Mouse (Mus musculus) layer of hippocampus, adult 9-11 months (tissue): ENCODE measurements at regions not wholly inside any gene's neighbourhood (a gene's known extent, or its start where the extent isn't known, plus 50 kb on each side); places are given as distances from the start of the nearest gene placed in this dataset.

Source experiments
- DNase-seq: peaks from one replicate; pipeline ENCODE4 v3.0.0; 2022

DNA sequence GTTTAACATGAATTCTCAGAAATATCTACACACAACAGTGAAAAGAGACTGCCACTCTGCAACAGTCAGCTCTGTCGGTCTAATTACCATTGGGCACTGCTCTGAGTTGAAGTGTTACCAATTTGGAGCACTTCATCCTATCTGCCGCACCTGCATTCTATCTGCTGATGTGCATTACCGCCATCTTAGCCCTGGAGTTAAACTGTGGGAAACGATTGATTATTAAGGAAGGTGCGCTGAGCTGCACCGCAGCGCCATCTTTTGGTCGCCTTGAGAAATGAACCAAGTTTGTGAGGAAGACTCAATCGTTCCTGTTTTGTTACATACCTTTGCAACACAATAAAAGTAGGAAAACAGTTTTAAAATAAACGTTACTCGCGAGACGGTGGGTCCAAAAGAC is 110.5 kb downstream of the Rergl start:
- DNase-seq: peak; percentile 24

DNA sequence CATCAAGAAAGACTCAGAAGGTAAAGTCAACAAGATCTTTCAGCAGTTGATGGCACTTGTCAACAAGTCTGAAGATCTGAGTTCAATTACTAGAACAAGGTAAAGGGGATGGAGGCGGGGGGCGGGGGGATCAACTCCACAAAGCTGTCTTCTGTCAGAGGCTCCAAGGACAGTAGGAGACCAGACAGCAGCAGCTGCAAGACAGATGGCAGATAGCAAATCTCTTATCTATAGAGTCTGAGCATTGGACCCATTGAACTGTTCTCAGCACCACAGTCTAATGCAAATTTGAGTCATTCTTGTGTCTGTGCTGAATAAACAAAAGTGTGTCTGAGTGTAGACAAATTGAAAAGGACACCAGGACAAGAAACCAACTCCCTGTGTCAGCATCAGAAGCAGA is 150.8 kb downstream of the Rergl start:
- DNase-seq: no peak

DNA sequence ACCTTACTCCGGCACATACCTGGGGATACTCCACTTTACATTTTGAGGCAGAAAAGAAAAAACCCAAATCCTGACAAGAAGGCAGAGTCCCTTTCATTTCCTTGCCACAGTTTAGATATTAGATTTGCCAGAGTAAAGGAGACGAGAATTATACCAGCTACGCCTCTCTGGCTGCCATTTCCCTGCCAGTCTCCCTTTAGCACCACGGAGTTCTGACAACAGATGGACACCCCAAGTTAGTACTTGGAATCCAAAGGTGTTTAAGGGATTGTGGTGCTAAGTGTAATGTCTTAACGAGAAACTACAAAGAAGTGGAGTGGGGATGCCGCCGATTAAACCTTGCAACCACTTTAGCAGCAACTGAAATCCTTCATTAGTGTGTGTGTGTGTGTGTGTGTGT is 176.6 kb downstream of the Rergl start:
- DNase-seq: no peak

DNA sequence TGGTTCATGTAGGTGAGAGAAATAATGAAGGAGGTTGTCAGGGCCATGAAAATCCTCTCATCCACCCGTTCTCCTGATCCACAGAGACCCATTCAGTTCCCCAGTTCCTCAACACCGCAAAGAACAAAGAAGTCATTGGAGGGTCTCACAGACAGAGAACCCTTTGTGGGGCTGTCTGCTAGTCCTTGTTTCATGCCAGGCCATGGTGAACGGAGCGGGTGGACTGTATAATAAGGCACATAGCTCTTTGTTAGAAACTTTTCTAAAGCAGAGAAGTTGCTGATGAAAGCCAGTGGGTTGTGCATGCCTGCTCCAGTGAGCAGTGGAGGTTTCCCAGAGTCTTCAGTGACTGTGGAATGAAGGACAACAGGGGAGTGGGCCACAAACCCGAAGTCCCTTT is 194.1 kb downstream of the Rergl start:
- peak; percentile 14 for DNase-seq

DNA sequence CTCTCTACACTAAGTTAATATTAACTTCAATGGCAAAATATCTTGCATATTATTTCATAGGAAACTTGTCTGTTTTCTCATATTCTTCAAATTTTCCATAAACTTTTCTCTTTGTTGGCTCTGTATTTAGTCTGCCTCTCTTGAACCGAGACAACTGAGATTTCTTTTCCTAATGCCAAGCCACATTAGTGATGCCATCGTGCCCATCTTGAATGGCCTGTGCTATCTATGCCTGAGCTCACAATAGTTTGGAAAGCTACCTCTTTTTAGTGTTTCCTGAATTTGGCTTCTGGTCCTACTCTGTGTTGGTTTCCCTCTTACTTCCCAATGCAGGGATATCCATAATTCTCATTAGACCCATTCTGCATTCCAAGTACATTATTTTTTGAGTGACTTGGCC is 197.5 kb downstream of the Rergl start:
- no peak for DNase-seq

DNA sequence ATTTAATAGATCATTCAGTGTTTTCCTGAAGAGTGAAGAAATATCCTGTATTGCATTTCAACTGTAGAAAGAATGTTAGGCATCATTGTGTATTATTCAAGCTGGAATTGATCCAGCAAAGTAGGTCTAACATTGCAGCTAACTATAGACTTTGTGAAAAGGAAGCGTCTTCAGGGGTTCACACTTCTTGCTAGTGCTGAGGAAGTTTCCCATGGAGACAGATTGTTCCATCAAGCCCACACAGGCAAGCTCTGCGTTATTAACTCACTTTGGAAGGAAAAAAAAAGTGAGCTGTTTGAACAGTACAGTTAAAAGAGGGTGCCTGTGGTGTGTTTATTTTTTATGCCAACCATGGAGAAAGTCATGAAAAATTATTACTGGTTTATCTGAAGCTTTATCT is 206.1 kb downstream of the Rergl start:
- DNase-seq: peak; percentile 4

DNA sequence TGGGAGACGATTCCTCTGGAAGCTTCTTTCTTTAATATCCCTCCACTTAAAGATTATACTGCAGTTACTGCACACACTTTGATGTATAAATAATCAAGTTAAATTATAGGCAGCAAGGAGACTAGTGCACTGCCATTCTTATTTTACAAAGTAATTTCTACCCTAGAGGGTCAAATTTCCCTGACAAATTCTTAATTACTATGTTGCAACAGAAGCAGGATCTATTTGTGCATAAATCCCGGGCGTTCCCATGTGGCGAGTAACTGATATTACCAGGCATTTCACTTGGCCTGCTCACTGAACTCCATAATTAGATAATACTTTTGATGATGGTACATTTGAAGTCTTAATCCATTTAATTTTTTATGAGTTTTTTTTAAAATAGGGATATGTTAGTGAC is 222.7 kb downstream of the Rergl start:
- DNase-seq: no peak

DNA sequence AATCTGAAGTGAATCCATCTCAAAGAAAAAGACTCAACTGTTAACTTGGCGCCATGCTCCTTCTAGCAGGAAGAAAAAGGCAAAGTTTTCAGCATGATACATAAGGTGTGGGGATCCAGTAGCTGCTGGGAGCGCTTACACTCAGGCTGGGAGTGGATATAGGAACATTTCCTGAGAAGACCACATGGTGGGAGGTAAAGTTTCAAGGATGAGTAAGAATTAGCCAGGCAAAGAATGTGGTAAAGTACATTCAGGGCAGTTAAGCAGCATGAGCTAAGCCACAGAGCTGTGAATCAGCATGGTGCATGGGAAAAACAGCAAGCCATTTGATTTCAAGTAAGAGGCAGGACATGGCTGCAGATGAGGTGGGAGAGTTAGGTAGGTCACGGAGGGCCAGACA is 226.3 kb downstream of the Rergl start:
- DNase-seq: no peak

DNA sequence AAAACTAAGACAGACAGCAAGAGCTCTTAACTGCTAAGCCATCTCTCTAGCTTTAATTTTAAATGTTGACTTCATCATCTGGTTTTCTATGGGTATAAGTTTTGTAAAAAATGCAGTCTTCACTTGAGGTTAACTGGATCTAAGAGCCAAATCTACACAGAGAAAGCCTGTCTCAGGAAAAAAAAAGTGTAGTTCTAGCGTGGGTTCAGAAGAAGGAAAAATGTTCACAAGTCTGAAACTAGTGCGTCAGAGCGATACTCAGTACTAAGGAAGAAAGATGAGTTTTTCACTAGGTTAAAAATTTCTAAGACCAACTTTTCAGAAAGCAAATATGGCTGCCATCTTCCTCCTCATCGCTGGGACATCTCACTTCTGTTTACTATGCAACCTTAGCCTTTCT is 248.1 kb downstream of the Rergl start:
- DNase-seq: no peak

DNA sequence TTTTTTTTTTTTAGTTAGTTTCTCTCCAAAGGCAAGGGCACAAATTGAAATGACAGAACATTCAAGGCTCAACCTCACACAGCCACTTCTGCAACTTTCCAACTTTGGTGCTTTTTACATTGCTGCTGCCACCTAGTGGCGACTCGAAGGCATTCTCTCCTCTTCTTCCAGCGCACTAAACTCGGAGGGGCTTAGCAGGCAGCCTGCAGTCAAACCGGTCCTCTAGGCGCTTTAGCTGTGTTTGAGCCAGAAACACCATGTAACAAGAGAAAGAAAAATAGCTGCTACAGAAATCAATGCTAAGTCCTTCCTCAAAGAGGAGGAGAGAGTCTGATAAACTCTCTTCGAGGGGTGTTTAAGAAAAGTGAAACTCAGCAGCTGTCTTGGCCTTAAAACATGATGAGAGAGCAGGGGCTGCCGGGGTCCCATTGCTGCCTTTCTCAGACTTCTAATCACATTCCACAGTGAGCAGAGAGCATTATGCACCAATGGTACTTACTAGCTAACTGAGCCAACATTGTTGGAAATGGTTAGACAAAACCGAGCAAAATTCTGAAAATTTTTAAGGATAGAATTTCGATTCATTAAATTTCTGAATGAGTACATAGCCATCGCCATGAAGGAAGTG is 252.7 kb downstream of the Rergl start:
- peak; percentile 44 for DNase-seq

DNA sequence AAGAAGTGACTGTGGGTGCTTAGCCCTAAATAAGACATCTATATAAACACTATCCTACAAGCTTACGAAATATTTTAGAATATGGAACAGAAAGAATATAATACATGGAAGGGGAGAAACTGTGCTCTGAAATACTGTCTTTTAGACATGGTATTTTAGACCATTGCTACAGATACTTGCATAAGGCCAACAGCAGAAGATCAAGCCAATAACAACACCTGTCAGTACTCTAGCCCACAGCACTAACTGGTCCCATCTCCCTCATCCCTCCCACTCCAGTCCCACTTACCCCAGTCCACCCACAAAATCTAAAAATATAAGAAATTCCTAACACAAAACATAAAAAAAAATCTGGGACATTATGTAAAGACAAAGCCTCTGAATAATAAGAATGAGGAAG is 275.6 kb downstream of the Rergl start:
- no peak for DNase-seq

DNA sequence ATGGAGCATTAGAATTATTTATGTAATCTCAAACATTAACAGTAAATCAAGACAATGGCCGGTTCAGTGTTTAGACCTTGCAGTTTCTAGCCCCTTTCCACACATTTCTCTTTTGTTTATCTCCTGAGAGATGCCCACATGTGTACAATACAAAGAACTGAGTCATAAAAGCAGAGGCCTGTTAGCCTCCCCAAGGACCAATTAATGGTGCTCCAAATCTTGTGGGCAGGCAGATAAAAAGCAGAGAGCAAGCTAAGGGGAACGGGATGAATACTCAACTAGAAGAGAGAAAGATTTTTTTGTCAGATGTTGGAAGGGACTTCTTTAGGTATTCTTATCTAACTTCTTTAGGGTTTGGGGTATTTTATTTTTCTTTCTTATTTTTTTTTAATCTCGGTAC is 287.3 kb downstream of the Rergl start:
- no peak for DNase-seq

DNA sequence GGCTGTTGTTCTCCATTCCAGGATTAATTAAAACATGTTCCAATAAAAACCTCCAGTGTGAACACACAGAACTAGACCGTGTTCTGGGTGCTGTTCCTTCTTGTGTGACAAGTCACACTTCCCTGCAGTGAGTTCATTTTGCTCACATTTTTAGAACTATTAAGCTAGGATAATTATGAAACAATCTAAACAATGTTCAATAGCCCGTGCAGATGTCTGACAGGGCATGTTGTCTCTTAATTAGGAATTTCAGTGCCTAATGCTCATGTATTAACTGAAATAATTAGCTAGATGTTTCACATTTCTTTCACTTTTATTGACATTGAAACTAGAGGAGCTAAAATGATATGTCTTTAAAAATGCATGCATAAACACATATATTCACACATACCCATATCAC is 291.5 kb downstream of the Rergl start:
- DNase-seq: no peak

DNA sequence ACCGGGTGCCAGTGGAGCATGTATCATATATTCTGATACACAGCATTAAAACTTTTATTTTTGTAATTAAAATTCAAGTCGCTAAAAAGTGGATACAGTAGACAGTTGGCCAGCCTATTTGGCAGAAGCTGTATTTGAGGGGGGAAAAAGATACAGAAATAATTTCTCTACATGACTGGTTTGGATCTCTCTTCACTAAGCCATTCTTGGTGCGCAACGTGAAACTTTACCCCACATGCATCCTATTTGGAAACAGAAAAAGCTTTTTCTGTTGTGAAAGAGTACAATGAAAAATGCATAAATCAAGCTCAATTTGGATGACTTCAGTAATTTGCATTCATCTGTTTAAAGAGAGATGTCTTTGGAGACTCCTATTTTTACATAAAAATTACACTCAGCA is 303.2 kb downstream of the Rergl start:
- peak; percentile 14 for DNase-seq

DNA sequence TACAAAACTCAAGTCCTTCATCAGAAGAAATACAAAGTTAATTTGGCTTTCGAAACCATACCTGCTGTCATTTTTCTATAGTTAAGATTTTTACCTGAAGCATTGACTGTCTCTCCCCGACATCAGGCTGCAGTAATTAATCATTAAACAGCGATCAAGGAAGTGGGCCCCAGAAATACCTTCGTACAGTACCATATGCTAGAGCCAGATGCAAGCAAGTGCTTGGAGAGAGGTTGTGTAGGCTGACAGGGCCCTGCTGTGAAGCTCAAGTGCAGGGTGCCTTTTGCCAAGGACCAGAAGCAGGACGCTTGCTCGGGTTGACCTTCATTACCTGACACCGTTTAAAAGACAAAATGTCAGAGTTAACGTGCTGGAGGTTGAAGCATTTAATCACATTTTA is 315.3 kb downstream of the Rergl start:
- DNase-seq: no peak

DNA sequence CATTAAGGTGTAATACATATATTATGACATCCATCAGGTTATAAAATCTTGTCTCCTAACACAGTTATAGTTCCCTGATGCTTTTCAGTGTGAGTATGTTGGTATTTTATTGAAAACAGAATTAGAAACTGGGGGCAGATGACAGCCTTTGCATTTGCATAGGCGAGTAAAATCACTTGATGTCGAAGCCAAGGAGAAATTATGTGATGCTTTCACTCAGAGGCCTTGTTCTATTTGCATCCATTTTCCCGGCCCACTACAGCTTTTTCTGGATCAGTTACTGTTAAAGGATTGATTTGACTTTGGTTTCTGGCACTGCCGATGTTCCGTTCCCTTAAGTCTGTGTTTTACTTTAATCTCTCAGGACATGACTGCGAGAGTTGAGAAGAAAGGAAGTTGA is 341.4 kb downstream of the Rergl start:
- peak; percentile 27 for DNase-seq

DNA sequence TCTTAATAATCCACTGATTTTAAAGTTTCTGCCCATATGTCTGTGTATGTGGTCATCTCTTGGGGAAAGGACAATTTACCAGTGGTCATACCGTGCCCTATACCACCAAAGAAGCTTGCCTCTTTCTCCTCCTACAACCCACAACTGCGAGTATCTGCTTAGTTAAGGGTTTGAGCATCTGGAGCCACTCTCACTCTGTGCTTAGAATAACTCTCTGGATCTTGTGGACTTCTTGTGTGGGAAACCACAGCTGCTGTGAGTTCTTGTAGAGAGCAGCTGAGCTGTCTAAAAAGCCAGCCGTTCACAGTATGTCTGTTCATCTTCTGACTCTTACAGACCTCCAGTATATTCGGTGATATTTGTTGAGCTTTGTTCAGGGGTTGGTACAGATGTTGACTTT is 342.0 kb downstream of the Rergl start:
- DNase-seq: peak; percentile 42

DNA sequence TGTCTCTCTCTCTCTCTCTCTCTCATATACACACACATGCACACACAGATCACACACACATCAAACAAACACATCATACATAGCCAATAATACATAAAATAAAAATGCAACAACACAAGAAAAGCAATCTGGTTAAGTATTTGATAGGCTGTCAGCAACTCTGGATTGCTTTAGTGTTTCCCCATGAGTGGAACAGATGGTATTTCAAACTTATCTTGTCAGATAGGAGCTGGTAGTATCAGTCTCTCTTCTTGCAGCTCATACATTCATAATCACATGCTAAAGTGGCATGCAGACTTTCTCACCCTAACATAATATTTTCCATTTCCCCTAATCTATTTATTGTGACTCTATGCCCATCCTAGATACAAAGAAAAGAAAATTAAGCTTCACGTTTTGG is 347.0 kb downstream of the Rergl start:
- no peak for DNase-seq

DNA sequence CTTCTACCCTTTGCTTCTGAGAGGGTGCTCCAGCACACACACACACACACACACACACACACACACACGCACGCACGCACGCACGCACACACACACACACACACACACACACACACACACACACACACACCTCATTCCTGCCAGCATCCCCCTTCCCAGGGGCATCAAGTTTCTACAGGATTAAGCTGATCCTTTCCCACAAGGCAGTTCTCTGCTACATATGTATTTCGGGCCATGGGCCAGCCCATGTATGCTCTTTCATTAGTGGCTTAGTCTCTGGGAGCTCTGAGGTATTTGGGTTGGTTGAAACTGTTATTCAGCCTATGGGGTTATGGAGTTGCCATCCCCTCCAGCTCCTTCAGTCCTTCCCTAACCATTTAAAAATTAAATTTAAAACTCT is 366.1 kb downstream of the Rergl start:
- no peak for DNase-seq

DNA sequence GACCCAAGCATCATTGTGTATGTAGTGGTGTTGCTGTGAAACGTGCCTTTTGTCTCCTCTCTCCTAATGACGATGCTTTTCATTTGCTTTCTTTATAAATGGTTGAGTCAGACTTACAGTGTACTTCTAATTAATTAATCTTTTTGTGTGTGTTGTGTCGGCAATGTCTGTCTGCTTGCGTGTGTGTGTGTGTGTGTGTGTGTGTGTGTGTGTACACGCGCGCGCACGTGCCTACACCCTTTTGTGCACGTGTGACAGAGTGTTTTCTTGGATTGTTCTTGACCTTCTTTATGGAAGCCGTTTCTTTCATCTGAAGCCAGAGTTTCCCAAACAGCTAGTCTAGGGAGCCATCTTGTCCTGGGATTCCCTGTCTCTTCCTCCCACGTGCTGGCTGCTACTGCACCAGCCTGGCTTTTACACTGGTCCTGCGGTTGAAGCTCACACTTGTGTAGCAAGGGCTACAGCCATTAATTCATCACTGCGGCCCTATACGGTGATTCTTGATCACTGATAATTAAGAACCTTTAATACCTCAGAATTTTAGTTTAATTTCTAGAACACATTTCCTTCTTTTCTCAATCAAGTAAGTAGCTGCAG is 369.6 kb downstream of the Rergl start:
- DNase-seq: no peak

DNA sequence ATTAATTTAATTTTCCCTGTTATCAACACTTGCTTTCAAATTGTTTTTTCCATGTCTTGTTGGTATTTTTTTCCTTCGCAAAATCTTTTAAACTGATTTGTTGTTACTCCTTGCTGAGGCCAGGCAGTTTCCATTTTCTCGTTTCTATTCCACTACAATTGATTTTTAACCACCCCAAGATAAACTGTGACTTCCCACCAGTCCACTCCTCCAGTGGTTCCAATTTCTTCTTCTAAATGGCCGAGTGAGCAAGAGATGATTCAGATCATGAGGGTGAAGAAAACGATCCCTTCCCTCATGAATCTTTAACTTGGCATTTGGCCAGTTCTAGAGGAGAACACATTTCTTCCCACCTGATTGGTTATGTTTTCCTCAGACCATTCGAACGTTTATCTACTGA is 393.5 kb downstream of the Rergl start:
- no peak for DNase-seq

DNA sequence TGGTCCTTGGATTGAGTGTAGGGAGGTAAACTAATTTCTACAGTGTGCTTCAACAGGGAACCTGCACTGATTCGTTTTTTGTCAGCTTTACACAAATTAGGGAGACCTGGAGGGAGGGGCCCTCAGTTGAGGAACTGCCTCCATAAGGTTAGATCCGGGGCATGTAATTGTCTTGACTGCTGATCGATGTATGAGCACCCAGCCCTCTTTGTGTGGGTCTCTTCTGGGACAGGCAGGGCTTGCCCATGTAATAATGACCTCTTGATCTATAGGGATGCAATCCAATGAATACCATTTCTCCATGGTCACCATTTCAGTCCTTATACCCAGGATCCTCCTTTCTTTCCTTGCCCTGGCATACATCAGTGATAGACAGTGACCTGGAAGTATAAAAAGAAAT is 398.4 kb downstream of the Rergl start:
- no peak for DNase-seq

DNA sequence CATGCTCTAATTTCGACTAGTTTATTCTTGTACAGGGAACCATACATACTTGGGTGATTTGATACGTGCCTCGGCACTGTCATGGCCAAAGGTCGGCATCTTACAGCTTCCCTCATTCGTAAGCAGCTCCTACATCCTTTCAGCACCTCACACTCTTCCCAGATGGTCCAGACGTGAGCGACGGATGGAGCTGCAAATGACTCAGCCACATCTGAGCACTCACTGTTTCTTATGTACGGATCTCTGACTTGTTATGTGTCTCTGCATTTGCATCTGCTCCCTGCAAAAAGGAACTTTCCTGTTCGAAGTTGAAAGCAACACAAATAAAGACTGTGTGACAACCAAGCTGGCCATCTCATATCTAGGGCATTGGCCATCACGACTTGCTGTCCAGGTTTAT is 402.5 kb downstream of the Rergl start:
- DNase-seq: no peak

DNA sequence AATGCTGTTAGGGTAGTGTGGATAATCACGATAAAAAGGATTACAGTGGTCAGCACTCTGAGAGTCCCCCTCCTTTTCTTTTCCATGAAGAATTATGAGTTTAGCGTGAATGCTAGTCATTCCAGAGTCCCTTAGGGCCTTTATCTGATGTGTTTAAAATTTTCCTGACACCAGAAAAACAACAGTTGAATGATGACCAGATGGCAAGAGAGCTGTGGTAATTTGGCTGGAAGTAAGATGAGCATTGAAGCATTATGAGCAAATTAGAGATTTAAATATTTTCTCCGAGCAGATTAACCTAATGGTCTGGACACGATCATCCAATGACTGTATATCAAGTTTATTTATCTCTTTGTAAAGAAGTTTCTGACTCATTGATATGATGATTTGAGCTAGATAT is 417.1 kb upstream of the Igbp1b start:
- DNase-seq: no peak

DNA sequence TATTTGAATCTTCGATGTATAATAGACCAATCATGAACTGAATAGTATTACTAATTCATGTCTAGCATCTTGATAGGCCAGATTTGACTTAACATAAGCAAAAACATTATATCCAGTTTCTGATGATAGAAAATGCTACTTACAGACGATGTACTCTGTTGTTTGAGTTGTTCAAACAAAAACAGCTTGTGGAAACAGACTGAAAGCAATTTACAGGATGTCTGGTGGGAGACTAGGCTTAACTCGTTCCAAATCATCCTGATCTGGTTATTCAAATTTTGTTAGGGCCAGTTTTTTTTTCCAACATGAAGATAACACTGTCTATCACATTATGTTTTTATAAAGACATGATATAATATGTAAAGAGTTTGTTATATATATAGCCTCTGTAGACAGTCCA is 369.4 kb upstream of the Igbp1b start:
- DNase-seq: peak; percentile 13

DNA sequence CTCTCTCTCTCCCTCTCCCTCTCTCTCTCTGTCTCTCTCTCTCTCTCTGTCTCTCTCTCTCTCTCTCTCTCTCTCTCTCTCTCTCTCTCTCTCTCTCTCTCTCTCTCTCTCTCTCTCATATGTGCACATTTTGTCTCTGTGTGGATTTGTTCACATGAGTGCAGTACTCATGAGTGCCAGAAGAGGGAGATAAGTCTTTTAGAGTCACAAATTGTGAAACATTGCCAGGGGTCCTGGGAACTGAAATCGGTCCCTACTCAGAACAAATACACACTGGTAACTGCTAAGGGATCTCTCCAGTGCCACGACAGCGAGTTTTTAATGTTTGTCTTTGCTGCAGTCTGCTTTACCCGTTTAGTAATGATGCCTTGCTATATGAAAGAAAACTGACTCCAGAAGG is 356.2 kb upstream of the Igbp1b start:
- no peak for DNase-seq
